8 mouse cellular contexts compared by ENCODE assay signal in genomic region chr7:19148875-19149541, GRCm38 (mm10). TPM values are rescaled to one million over a fixed set of nuclear protein-coding genes. Genes with fewer than 3 reads are reported as not detected.
DNase-seq lines count a peak whose midpoint lies in the region; ATAC-seq and TF ChIP-seq lines count a peak whose summit lies in the region.

TSS of gene Qpctl (minus strand) at chr7:19149291.

- H3K4me3 ChIP-seq in G1E (ENCODE audit: low read depth, low read length) = peak within 1 kb of the TSS; percentile 78
- peak within 1 kb of the TSS; percentile 72 for H3K4me3 ChIP-seq in forebrain, embryonic 16.5 days (replicated peaks; ENCODE audit: low read length)
- peak within 1 kb of the TSS; percentile 82 for H3K4me3 ChIP-seq in layer of hippocampus, adult 2 months
- peak within 1 kb of the TSS; percentile 56 for H3K4me3 ChIP-seq in lung, embryonic 14.5 days (ENCODE audit: low read depth, low read length)
- H3K4me3 ChIP-seq in olfactory bulb, adult 2 months (ENCODE audit: insufficient read depth, low read depth, low read length) = peak within 1 kb of the TSS; percentile 67
- peak within 1 kb of the TSS; percentile 80 for H3K4me3 ChIP-seq in thymus, adult 2 months (ENCODE audit: control insufficient read depth, insufficient read depth, low read length)

- H3K36me3 ChIP-seq in G1E (replicated peaks) = peaks cover 67% of the 10 kb centered on the region
- H3K36me3 ChIP-seq in forebrain, embryonic 16.5 days (ENCODE audit: control insufficient read depth, insufficient read depth) = peaks cover 11% of the 10 kb centered on the region
- peaks cover 32% of the 10 kb centered on the region for H3K36me3 ChIP-seq in lung, embryonic 14.5 days (ENCODE audit: insufficient read depth)
- H3K36me3 ChIP-seq in thymus, adult 2 months (ENCODE audit: control insufficient read depth, insufficient read depth, low read length) = no peaks in the 10 kb centered on the region; the same call in 1 of the 2 replicates

- WGBS in forebrain, embryonic 16.5 days = 0% methylated on average over 43 of the region's 43 CpGs
- under 1% methylated on average over 43 of the region's 43 CpGs for WGBS in lung, embryonic 14.5 days
- WGBS in olfactory bulb, adult 2 months = under 1% methylated on average over 43 of the region's 43 CpGs
- under 1% methylated on average over 43 of the region's 43 CpGs for whole genome bisulfite sequencing in thymus, adult 2 months

- DNase-seq in G1E (ENCODE audit: low spot score) = peak; percentile 88
- peak; percentile 96 to 99 for DNase-seq in cerebellum, adult 18-20 months
- DNase-seq in heart, postnatal 36 days = peak; percentile 94 to 96
- DNase-seq in layer of hippocampus, adult 2 months (ENCODE audit: low spot score in 2 of 2) = peak; percentile 95 to 99
- peak; percentile 100 for DNase-seq in lung, embryonic 14.5 days
- peak; percentile 99 for DNase-seq in thymus, adult 2 months

- intact Hi-C loops in heart, postnatal 36 days (cut with DNase I) = loop anchor here (1.0 kb wide), 1 partner anchor 15 kb away; no protein-coding TSS in a partner anchor

- H3K27ac ChIP-seq in forebrain, embryonic 16.5 days (ENCODE audit: low read length) = peak within 1 kb of the TSS; percentile 94
- H3K27ac ChIP-seq in layer of hippocampus, adult 2 months = peak within 1 kb of the TSS; percentile 89
- H3K27ac ChIP-seq in lung, embryonic 14.5 days (ENCODE audit: low read depth) = peak within 1 kb of the TSS; percentile 37
- peak within 1 kb of the TSS; percentile 81 for H3K27ac ChIP-seq in olfactory bulb, adult 2 months (ENCODE audit: insufficient read depth, low read depth, low read length)
- H3K27ac ChIP-seq in thymus, adult 2 months (ENCODE audit: control insufficient read depth, insufficient read depth, low read length) = peak within 1 kb of the TSS; percentile 27; the same call in 1 of the 2 replicates

- TF ChIP-seq POLR2A in olfactory bulb, adult 2 months (IDR thresholded peaks at IDR 0.05; ENCODE audit: insufficient read depth, low read depth, low read length) = peak; percentile 89
- peak; percentile 54; the same call in 1 of the 2 replicates for TF ChIP-seq POLR2A in thymus, adult 2 months (IDR thresholded peaks at IDR 0.05; ENCODE audit: control insufficient read depth, extremely low read depth, insufficient read depth, low read length, poor library complexity)

- peak within 1 kb of the TSS; percentile 54 for H3K9ac ChIP-seq in forebrain, embryonic 16.5 days (replicated peaks; ENCODE audit: low read depth, low read length)
- peak within 1 kb of the TSS; percentile 66 for H3K9ac ChIP-seq in lung, embryonic 14.5 days

- no peak for TF ChIP-seq CTCF in G1E (IDR thresholded peaks at IDR 0.05; ENCODE audit: low read depth, low read length)
- TF ChIP-seq CTCF in layer of hippocampus, adult 2 months (conservative IDR thresholded peaks at IDR 0.05) = no peak
- no peak for TF ChIP-seq CTCF in lung, embryonic 14.5 days (IDR thresholded peaks at IDR 0.05; ENCODE audit: low read depth)
- no peak for TF ChIP-seq CTCF in olfactory bulb, adult 2 months (IDR thresholded peaks at IDR 0.05; ENCODE audit: insufficient read depth, low read depth, low read length)
- peak; percentile 55; the same call in 1 of the 2 replicates for TF ChIP-seq CTCF in thymus, adult 2 months (IDR thresholded peaks at IDR 0.05; ENCODE audit: borderline replicate concordance, control insufficient read depth, extremely low read depth, insufficient read depth, low read length, poor library complexity)

- H3K4me1 ChIP-seq in G1E (ENCODE audit: insufficient read depth, low read depth, low read length) = peaks cover 44% of the 10 kb centered on the region
- H3K4me1 ChIP-seq in forebrain, embryonic 16.5 days (replicated peaks; ENCODE audit: control insufficient read depth, insufficient read depth, low read length) = peaks cover 16% of the 10 kb centered on the region
- H3K4me1 ChIP-seq in lung, embryonic 14.5 days (ENCODE audit: insufficient read depth) = peaks cover 12% of the 10 kb centered on the region
- peaks cover 20% of the 10 kb centered on the region for H3K4me1 ChIP-seq in olfactory bulb, adult 2 months (ENCODE audit: control insufficient read depth, insufficient read depth, low read length)
- peaks cover 8% of the 10 kb centered on the region for H3K4me1 ChIP-seq in thymus, adult 2 months (replicated peaks; ENCODE audit: control insufficient read depth, insufficient read depth, low read length)

- peak; percentile 92 for ATAC-seq in G1E (ENCODE audit: extremely low read depth, insufficient number of reproducible peaks, low FRiP score, poor library complexity, severe bottlenecking)
- ATAC-seq in forebrain, embryonic 16.5 days = peak; percentile 97
- peak; percentile 98 for ATAC-seq in lung, embryonic 14.5 days (ENCODE audit: insufficient read depth)

- no peaks in the 10 kb centered on the region for H3K27me3 ChIP-seq in G1E (ENCODE audit: insufficient read depth, low read length)
- H3K27me3 ChIP-seq in forebrain, embryonic 16.5 days (replicated peaks; ENCODE audit: control insufficient read depth, insufficient read depth, low read length) = no peaks in the 10 kb centered on the region
- H3K27me3 ChIP-seq in lung, embryonic 14.5 days (ENCODE audit: insufficient read depth, low read length) = no peaks in the 10 kb centered on the region
- H3K27me3 ChIP-seq in thymus, adult 2 months (ENCODE audit: control insufficient read depth, insufficient read depth, low read length) = no peaks in the 10 kb centered on the region

- no peaks in the 10 kb centered on the region for H3K9me3 ChIP-seq in G1E (replicated peaks)
- H3K9me3 ChIP-seq in forebrain, embryonic 16.5 days (ENCODE audit: control insufficient read depth, low read length) = no peaks in the 10 kb centered on the region
- no peaks in the 10 kb centered on the region for H3K9me3 ChIP-seq in lung, embryonic 14.5 days (ENCODE audit: low read depth, low read length)

- H3K4me2 ChIP-seq in forebrain, embryonic 16.5 days (ENCODE audit: low read length) = peak within 1 kb of the TSS; percentile 91
- peak within 1 kb of the TSS; percentile 81 for H3K4me2 ChIP-seq in lung, embryonic 14.5 days

RNA-seq across cellular contexts. Expression of gene Qpctl, which starts in this region (rescaled TPM):
- total RNA-seq in G1E (2014; fragmentation: Nextera tagmentation) = 5.1 and 5.9 TPM in 2 replicates
- total RNA-seq in G1E (2017) = 2.6 and 3.0 TPM in 2 replicates
- polyA plus RNA-seq in G1E (2012) = 6.2 and 6.7 TPM in 2 replicates
- 17.1 and 22.4 TPM in 2 replicates for polyA plus RNA-seq in forebrain, embryonic 16.5 days (2015; fragmentation: Nextera tagmentation; extraction: Ambion mirVana)
- total RNA-seq in heart, postnatal 36 days (2021) = 1 to 10 TPM; 3.8 to 4.8 TPM
- 10 to 100 TPM; 17.6 to 18.4 TPM for total RNA-seq in layer of hippocampus, adult 2 months (2021)
- polyA plus RNA-seq in lung, embryonic 14.5 days (2014; fragmentation: Nextera tagmentation; extraction: Ambion mirVana) = 12.5 and 13.1 TPM in 2 replicates
- polyA plus RNA-seq in olfactory bulb, adult 2 months (2012; ENCODE audit: insufficient read depth, insufficient read length, low replicate concordance, missing spikeins) = not detected in 2 replicates
- polyA plus RNA-seq in thymus, adult 2 months (2012; rRNA removed) = 15.3 and 18.2 TPM in 2 replicates

Comparison
In these comparisons a context has a peak if more than half of its experiments do, and no peak if none do; other contexts are left out.
1. Peak in every context shown above with its lines: DNase-seq, ATAC-seq, H3K4me3 ChIP-seq and H3K27ac ChIP-seq.
2. H3K27ac ChIP-seq: peak in every context shown above with its lines; median percentile 94 in forebrain, embryonic 16.5 days; 89 in layer of hippocampus, adult 2 months; 81 in olfactory bulb, adult 2 months; 37 in lung, embryonic 14.5 days; 27 in thymus, adult 2 months.